Mouse (Mus musculus): ENCODE results near the gene Cda.

Gene Cda

DNA sequence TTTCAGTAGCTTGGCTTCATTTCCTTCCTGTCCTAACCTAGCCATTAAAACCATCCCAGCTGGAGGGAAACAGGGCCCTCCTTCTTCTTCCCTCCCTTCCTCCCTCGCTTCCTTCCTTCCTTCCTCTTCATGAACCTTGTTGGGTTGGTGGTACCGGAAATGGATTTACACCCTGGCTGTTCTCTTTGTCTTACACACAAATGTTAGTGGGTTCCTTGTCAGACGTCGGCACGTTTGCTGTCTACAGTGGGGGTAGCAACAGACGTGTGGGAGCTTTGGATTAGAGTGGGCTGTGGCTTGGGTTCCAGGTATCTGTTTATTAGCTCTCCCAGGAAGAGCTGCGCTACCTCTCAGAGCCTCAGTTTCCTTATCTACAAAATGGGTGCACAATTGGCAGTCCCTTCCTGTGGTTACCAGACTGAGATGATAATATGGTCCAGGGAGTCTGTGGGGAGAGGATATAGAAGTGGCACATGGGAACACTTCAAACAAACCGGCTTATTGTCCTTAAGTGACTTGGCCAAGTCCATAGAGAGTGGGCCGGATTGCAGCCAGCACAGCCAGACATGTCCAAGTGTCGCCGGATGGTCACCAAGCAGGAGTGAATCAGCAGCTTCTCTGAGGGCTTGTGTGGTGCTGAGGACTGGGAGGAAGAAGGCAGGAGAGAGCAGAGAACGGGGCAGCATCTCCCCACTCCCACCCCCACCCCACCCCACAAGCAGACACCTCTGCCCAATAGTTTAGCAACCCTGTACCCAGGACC, 887 bp upstream of the Cda start:
- no peak for DNase-seq (ENCODE audit: low read depth, low spot score)

DNA sequence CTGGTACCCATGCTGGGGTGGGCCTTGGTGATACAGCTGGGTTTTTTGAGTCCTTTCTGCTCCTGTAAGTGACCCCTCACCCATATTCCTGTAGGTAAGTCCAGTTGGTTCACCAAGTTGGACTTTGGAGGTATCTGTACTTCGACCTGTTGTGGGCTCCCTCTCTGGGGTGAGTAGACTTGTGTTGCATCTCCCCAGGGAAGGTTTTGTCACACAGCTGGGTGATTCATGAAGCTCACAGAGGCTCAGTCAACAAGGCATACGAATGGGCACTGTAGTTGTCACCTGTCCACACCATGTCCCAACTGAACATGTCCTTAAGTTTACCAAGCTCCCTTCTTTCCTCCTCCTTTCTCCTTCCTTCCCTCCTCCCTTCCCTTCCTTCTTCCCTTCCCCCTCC, 1.2 kb downstream of the Cda start:
- DNase-seq (ENCODE audit: low read depth, low spot score), result no peak

DNA sequence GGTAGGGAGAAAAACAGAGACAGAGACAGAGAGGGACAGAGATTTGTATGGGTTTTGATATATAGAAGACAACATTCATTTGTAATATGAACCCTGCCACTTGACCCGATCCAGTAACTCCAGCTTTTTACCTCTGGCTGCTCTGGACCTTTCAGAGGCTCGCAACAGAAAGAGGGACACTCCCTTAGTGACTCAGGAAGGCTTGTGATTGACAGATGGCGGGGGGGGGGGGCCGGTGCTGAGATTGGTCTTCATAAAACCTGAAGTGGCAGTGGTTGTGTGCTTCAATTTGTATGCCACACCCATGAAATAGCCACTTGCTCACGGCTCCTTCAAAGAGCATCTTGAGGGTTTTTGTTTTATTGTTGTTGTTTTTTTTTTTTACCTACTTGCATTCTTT, 4.3 kb downstream of the Cda start:
- DNase-seq (ENCODE audit: low read depth, low spot score), result no peak

DNA sequence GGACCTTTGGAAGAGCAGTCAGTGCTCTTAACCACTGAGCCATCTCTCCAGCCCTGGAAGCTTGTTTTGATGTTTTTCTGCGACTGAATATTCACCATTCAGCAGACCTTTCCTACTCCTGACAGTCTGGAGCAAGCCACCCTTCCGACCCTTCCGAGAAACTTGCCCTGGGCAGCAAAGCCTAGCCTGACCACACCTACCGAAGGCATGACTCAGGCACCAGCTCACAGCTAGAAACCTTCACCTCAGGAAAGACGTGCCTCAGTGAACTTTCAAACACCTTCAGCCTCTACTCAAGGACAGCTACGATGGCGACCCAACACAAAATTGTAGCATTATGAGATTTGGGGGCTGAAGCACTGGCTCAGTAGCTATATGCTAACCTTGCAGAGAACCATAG, 4.9 kb downstream of the Cda start:
- DNase-seq (ENCODE audit: low read depth, low spot score), result no peak

DNA sequence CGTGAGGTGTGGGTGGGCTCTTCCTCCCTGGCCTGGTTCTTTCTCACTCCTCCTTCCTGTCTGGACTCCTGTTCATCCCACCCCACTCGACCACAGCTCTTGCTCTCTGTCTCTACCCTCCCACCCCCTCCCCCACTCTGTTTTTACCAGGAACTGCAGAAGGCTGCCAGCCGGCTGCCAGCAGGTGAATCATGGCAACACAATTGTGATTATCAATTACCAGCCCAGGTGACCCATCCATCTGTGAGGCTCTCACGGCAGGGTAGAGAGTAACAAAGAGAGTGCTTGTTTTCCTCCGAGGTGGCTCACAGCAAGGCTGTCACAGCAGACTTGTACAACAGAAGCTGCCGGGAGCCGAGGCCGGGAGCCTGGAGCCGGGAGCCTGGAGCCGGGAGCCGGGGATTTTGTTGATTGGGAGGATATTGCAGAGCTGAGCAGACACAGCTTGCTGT, 6.4 kb downstream of the Cda start:
- DNase-seq (ENCODE audit: low read depth, low spot score), result no peak

DNA sequence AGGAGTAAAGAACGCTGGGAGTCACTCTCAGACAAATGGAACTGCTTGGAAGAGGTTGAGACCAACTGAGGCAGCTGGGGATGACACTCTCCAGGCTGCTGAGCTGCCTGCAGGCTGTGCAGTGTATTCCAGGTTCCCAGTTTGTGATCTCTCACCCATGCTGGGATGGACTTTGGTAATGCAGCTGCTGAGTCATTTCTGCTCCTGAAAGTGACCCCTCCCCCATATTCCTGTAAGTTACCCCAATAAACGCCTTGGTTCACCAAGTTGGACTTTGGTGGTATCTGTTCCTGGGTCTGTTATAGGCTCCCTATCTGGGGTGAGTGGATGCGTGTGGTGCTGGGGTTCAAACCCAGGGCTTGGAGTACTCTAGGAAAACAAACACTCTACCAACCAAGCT, 9.6 kb downstream of the Cda start:
- DNase-seq (ENCODE audit: low read depth, low spot score), result no peak

DNA sequence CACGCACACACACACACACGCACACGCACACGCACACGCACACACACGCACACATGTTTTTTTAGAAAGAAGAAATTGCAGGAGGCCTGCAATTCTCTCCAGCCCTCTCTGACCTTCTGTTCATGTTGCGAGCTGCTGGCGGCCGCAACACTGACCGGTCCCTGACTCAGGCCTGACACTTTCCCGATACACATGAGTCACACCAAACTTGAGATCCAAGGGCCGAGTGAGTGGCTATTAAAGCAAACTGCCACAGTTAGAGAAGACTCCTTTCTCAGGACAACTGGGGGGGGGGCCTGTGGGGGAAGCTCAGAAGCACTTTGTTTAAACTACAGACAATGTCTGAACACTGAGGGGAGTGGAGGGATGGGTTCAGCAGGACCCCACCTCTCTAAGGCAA, 11.2 kb downstream of the Cda start:
- DNase-seq (ENCODE audit: low read depth, low spot score), result no peak

DNA sequence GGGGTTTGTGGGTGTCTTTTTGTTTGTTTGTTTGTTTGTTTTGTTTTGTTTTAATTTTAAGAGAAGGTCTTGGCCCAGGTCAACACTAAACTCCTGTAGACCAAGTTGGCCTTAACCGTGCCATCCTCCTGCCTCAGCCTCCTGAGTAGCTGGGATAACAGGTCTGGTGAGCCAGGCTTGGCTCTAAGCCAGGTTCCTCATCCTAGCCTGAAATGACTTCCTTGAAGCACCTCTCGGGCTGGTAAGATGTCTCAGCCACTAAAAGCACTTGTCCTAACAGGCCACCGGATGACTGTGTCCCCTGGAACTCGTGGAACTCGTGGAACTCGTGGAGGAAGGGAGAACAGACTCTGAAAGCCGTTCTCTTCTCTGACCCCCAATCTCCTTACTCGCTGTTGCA, 11.7 kb downstream of the Cda start:
- DNase-seq (ENCODE audit: low read depth, low spot score), result no peak

DNA sequence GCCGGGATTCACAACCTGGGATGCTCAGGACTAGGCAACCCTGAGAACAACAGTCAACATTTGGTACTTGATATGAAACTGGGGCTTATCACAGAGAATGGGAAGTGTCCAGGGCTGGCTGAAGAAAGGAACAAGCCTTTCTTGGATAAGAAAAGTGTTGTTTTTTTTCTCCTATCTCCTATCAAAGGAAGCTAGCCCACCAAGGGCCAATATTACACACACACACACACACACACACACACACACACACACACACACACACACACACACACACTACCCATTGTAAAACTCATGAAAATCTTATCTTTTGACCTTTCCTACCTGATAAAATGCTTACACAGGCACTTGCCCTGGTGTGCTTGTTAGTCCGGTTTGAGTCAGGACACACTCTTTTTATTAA, 12.3 kb downstream of the Cda start:
- DNase-seq (ENCODE audit: low read depth, low spot score), result no peak

DNA sequence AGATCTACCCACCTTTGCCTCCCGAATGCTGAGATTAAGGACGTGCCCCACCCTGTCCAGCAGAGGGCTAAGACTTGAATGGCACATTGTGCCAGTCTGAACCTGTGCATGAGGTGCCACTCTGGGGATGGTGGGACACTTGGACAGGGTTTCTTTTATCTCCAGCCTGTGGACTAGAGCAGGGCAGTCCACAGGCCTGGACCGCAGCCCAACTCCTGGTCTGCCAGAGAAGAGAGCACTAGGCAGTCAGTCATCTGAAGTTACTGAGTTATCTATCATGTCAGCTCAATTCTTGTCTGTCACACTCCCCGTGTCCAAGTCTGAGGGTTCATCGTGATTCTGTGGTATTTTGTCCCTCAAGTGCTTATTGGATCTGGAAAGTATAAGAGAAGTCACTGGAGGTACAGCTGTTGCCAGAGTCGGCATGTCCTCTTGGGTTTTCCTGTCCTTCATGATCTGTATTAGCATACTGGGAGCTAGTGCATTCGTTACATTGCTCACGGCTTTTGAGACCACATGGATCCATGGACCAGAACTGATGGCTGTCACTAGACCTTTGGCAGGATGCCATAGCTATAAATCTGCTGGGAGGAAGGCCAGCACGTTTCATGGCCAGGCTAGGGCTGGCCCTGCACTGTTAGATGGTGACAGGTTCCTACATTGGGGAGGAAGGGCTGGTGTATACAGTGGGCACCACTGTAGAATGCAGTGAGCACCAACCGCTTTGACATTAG, 14.2 kb downstream of the Cda start:
- no peak for DNase-seq (ENCODE audit: low read depth, low spot score)

DNA sequence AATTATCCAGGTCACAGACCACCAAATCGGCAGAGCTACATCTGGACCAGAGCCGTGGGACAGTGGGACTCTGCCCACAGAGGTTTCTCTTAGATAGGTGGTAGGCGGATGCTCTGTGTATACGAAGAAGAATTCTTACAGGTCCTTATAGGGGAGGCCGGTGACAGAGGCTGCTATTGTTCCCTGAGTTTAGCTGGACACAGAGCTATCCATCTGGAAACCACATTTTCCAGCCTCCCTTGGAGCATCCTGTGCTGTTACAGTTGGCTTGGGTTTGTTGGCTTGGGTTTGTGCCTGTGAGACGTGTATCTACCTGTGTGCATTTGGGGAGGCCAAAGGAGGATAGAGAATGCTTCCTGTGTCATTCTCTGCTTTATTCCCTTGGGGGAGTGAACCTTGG, 15.1 kb downstream of the Cda start:
- DNase-seq (ENCODE audit: low read depth, low spot score), result no peak

DNA sequence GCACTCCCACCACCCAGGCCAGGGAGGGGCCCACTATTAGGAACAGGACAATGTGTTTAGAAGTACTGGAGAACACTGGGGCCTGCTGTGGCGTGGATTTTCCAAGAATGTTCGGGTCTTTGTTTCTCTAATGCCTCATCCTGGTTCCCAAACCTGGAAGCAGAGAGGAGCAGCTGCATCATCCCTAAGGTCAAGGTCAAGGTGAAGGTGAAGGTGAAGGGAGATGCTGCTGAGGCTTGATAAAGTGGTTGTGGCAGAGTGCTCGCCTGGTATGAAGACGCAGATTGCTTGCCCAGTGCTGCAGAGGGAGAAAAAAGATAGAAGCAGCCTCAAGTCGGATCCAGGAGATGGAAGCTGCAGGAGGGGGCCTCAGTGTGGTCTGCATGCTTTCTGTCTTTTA, 16.0 kb downstream of the Cda start:
- peak; percentile 71 for DNase-seq (ENCODE audit: low read depth, low spot score)

DNA sequence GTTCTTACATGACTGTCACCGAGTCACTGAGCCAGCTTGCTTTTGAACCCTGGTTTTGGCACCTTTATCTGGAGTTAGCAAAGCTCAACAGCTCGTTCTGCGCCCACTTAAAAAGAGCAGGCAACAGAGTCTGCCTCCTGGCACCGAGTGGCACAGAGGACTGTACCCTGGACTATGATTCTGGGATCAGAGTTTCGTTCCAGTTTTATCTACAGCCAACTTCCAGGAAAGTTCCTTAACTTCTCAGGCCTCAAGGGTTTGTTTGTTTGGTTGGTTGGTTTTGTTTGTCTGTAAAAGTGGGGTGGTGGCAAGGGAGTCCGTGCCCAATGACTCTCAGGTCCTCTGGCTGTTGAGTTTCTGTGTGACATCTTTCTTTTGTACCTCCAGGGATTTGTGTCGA, 19.1 kb downstream of the Cda start:
- no peak for DNase-seq (ENCODE audit: low read depth, low spot score)

DNA sequence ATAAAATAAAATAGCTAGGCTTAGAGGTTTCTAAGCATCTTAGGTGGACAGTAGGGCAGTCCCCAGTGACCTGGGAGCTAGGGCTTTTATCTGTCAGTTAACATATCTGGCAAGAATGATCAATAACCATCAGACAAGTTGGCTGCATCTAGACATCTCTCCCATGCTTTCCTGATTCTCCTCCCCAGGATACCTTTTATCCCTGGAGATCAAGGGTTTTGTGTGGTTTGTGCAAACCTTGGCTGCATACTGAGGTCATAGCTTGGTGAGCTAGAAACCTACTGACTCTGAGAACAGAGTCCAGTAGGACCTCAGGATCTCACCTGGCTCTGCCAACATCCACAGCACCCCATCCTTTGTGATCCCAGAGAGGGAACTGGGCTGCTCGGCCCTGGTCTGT, 20.5 kb downstream of the Cda start:
- no peak for DNase-seq (ENCODE audit: low read depth, low spot score)

DNA sequence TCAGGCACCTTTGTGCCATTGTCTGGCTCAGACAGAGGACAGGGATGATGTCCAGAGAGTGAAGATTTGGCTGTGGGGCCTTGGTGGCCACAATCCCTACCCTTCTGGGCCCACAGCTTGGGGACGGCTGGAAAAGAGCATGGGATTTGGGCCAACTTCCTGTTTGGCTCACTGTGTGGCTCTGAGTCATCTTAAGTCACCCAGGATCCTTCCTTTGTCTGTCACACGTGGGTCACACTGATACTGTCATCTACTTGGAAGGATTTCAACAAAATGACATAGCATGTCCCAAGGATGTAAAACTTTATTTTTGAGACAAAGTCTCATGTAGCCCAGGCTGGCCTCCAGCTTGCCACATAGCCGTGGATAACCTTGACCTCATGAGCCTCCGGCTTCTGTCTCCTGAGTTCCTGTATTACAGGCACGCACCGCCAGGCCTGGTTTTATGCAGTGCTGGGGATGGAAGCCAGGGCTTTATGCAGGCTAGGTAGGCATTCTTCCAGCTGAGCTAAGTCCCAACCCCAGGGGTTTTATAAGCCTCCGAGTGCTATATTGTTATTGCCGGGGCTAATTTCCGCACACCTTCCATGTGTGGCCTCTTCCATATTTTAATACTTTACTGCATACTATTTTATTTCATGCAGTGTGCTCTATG, 22.8 kb downstream of the Cda start:
- no peak for DNase-seq (ENCODE audit: low read depth, low spot score)

DNA sequence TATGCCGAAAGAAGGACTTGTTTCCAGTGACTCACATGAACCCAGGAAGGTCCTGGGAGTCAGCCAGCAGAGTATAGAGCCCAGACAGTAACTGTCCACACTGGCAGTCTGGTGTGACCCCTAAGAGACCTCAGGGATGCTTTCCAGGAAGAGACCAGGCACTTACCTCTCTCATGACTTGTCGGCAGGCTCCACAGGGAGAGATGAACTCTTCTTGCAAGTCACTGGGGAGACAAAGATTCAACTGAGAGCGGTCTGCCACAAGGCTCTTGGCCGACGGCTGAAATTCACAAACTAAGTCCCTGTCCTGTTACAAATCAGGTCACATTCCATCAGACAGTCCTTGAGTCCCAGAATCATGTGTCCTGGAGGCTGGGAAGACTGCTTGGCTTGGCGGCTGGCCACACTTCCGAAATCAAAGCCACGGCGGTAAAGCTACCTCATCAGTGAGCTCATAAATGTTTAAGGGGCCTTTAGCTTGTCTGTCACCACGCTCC, 24.4 kb downstream of the Cda start:
- no peak for DNase-seq (ENCODE audit: low read depth, low spot score)

DNA sequence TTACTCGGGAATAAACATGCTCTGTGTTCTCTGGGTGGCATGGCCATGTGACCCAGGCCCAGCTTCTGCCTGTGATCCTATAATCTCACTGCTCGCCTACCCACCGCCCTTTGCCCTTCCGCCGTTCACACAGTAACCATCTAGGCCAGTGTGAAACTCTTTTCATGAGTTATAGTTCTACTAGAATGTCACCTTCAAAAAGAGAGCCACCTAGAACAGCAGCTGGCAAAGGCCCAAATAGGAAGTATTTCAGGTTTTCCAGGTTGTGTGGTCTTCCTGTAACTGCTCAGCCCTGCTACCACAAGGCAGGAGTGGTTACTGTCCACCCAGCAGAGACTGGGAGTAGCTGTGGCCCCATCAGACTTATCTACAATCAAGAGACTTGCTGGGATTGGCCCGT, 25.0 kb downstream of the Cda start:
- no peak for DNase-seq (ENCODE audit: low read depth, low spot score)

DNA sequence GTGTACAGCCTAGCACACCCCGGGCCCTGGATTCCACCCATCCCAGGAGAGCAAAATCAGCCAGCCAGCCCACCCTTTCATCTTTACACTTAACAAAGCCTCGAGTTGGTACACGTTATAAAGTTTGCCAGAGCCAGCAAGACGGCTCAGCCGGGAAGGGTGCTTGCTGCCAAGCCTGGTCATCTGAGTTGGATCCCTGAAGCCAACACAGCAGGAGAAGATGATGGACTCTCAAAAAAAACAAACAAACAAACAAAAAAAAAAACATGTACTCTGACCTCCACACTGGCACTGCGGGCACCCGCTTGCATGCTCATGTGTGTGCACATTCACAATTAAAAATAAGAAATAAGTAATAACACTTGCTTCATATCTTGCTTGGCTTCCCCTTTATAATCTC, 25.7 kb downstream of the Cda start:
- no peak for DNase-seq (ENCODE audit: low read depth, low spot score)

DNA sequence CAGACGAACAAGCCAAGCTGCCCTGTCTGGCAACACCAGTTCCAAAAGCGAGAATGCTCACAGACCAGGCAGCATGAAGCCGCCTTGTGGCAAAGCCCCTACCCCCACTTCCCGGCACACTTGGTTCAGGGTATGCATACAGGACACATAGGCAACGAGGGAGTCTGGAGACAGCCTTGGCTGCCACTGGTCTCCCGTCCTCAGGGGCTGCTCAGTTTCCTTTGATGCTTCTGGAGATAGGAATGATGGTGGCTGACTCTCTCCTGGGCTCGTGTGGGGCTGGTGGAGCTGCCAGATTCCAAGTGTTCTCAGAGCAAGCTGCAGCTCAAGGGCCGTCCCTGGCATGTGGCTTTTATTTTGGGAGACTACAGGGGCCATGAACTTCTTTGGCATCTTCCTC, 26.4 kb downstream of the Cda start:
- no peak for DNase-seq (ENCODE audit: low read depth, low spot score)

DNA sequence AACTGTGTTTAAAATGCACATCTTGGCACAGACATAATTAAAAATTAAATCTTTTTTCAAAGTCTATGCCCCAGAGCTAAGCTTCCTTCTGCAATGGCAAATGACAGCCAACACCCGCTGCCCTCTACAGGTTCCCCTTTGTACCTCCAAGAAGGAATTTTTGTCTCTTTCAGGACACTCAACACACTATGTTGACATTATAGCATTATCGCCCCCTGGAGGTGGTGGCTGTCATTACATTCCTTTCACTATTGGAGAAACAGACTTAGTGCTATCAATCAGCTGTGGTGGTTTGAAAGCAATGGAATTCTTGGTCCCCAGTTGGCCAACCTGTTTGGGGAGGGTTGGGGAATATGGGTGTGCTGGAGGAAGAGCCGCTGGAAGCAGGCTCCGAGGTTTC, 27.8 kb downstream of the Cda start:
- peak; percentile 75 for DNase-seq (ENCODE audit: low read depth, low spot score)

DNA sequence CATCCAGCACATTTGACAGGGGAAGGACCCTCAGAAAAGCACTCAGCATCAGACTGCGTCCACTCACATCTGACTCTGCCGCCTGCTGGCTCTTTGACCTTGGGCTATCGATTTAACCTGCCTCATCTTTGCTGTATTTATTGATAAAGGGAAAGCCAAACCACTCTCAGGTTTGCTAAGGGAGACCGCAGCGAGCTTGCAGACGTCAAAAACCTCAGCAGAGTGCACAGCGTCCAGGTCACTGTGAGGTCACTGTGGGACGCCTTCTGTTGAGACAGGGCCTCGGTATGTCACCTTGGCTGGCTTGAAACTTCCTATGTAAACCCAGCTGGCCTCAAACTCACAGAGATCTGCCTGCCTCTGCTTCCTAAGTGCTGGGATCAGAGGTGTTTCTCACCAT, 30.5 kb downstream of the Cda start:
- no peak for DNase-seq (ENCODE audit: low read depth, low spot score)

DNA sequence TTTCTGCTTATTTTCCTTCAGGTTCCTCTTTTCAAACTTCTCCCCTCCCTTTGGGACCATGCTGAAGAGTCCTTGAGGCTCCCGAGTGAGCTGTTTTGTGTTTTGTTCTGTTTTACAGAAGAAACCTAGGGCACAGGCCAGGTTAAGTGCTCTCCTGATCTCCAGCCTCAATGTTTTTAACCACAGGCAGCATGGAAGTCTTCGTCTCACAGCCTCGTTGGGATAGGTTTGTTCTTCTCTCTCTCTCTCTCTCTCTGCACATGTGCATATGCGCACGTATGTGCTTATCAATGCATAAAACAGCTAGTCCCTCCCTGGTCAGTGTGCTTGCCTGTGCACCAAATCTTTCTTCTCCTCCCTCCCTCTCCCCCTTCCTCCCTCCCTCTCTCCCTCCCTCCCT, 30.9 kb downstream of the Cda start:
- DNase-seq (ENCODE audit: low read depth, low spot score), result no peak

DNA sequence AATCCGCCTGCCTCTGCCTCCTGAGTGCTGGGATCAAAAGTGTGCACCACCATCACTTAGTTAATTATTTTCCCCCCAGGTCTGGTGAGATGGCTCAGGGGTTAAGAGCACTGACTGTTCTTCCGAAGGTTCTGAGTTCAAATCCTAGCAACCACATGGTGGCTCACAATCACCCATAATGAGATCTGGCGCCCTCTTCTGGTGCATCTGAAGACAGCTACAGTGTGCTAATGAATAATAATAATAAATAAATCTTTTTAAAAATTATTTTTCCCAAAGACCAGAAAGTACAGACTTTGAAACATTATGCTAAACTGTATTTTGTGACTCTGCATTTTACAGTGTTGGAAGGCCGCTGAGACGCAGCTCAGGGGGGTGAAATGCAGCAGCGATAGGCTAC, 32.1 kb downstream of the Cda start:
- DNase-seq (ENCODE audit: low read depth, low spot score), result no peak
